Mouse (Mus musculus): ENCODE data around the gene Cds2. TPM values are rescaled to one million over a fixed set of nuclear protein-coding genes. Genes with fewer than 3 reads are reported as not detected.
A peak's percentile ranks its signal among the peaks of the same experiment; 100 is the strongest.
"Not testable (repeated sequence)": the region's sequence is repeated elsewhere in the genome, so short reads cannot be mapped to it uniquely, and the experiment has no call there.

The Cds2 gene
- total RNA-seq, 2 experiments from 2014 or later: 78.3 to 96.3 TPM

GRCm38 (mm10) chr2:132284492-132285139, 21.7 kb downstream of the Cds2 start:
- peak; percentile 71 for DNase-seq (ENCODE audit: low spot score)
- intact Hi-C loops (cut with DNase I): no loop called here

GRCm38 (mm10) chr2:132285722-132286121, 22.8 kb downstream of the Cds2 start:
- intact Hi-C loops (cut with DNase I); DNase-seq (ENCODE audit: low spot score): not testable (repeated sequence)

- DNase-seq (ENCODE audit: low spot score): no peak
- intact Hi-C loops (cut with DNase I): no loop called here
Measured at GRCm38 (mm10) chr2:132286376-132287076, 23.6 kb downstream of the Cds2 start.

GRCm38 (mm10) chr2:132289213-132289612, 26.3 kb downstream of the Cds2 start:
- DNase-seq (ENCODE audit: low spot score); intact Hi-C loops (cut with DNase I): not testable (repeated sequence)

GRCm38 (mm10) chr2:132290808-132291207, 27.9 kb downstream of the Cds2 start:
- no peak for DNase-seq (ENCODE audit: low spot score)
- intact Hi-C loops (cut with DNase I): no loop called here

GRCm38 (mm10) chr2:132291265-132291664, 28.3 kb downstream of the Cds2 start:
- no peak for DNase-seq (ENCODE audit: low spot score)
- intact Hi-C loops (cut with DNase I): no loop called here

- intact Hi-C loops (cut with DNase I): no loop called here
- DNase-seq (ENCODE audit: low spot score): peak; percentile 19
Measured at GRCm38 (mm10) chr2:132292083-132292482, 29.1 kb downstream of the Cds2 start.

- intact Hi-C loops (cut with DNase I): no loop called here
- DNase-seq (ENCODE audit: low spot score): no peak
Measured at GRCm38 (mm10) chr2:132293694-132294450, 30.9 kb downstream of the Cds2 start.

- intact Hi-C loops (cut with DNase I): no loop called here
- DNase-seq (ENCODE audit: low spot score): no peak
Measured at GRCm38 (mm10) chr2:132298250-132298649, 35.3 kb downstream of the Cds2 start.

GRCm38 (mm10) chr2:132301436-132301835, 38.5 kb downstream of the Cds2 start:
- intact Hi-C loops (cut with DNase I): no loop called here
- no peak for DNase-seq (ENCODE audit: low spot score)

- DNase-seq (ENCODE audit: low spot score): no peak
- intact Hi-C loops (cut with DNase I): no loop called here
Measured at GRCm38 (mm10) chr2:132305165-132305564, 42.2 kb downstream of the Cds2 start.

- no peak for DNase-seq (ENCODE audit: low spot score)
- intact Hi-C loops (cut with DNase I): loop anchor here (2.0 kb wide), 1 partner anchor 35 kb away; no protein-coding TSS in a partner anchor
Measured at GRCm38 (mm10) chr2:132305988-132306387, 43.0 kb downstream of the Cds2 start.

- intact Hi-C loops (cut with DNase I): loop anchor here (2.0 kb wide), 1 partner anchor 37 kb away; no protein-coding TSS in a partner anchor
- DNase-seq (ENCODE audit: low spot score): no peak
Measured at GRCm38 (mm10) chr2:132307213-132307843, 44.4 kb downstream of the Cds2 start.

- DNase-seq (ENCODE audit: low spot score): no peak
- intact Hi-C loops (cut with DNase I): no loop called here
Measured at GRCm38 (mm10) chr2:132308829-132309228, 45.9 kb downstream of the Cds2 start.

GRCm38 (mm10) chr2:132309398-132309930, 46.5 kb downstream of the Cds2 start:
- no peak for DNase-seq (ENCODE audit: low spot score)
- intact Hi-C loops (cut with DNase I): no loop called here

- DNase-seq (ENCODE audit: low spot score): no peak
- intact Hi-C loops (cut with DNase I): no loop called here
Measured at GRCm38 (mm10) chr2:132312616-132313015, 49.7 kb downstream of the Cds2 start.

GRCm38 (mm10) chr2:132313568-132313967, 50.6 kb downstream of the Cds2 start:
- DNase-seq (ENCODE audit: low spot score): no peak

GRCm38 (mm10) chr2:132314057-132314456, 51.1 kb downstream of the Cds2 start:
- not testable (repeated sequence) for DNase-seq (ENCODE audit: low spot score)
- intact Hi-C loops (cut with DNase I): loop anchor here (2.0 kb wide), 1 partner anchor 51 kb away; the partner anchor contains the start of gene Cds2

More at GRCm38 (mm10) chr2:132313568-132313967, 50.6 kb downstream of the Cds2 start:
- intact Hi-C loops (cut with DNase I): no loop called here

- intact Hi-C loops (cut with DNase I): loop anchor here (1.0 kb wide), 1 partner anchor 169 kb away; no protein-coding TSS in a partner anchor
- DNase-seq (ENCODE audit: low spot score): peak; percentile 20
Measured at GRCm38 (mm10) chr2:132316041-132316808, 53.3 kb downstream of the Cds2 start.
